Mouse (Mus musculus): ENCODE measurements around the gene Clec16a. TPM values are rescaled to one million over a fixed set of nuclear protein-coding genes. Genes with fewer than 3 reads are reported as not detected.
A peak's percentile ranks its signal among the peaks of the same experiment; 100 is the strongest.

Gene Clec16a
- polyA plus RNA-seq, 1 experiment from 2014 or later: 32.3 TPM

GRCm38 (mm10) chr16:10553858-10554257, 8.7 kb downstream of the Clec16a start:
- no peak overlapping the region for H3K27ac ChIP-seq (replicated peaks; ENCODE audit: low read depth, low read length)
- DNase-seq (ENCODE audit: low spot score) (no peak), ATAC-seq (ENCODE audit: insufficient number of reproducible peaks, low FRiP score, low TSS enrichment, low read depth) (no peak)
- no peak overlapping the region for H3K4me2 ChIP-seq (ENCODE audit: low read depth, severe bottlenecking)
- no peaks in the 10 kb centered on the region for H3K27me3 ChIP-seq (ENCODE audit: control insufficient read depth, insufficient read depth, low read length)
- no peaks in the 10 kb centered on the region for H3K9me3 ChIP-seq (ENCODE audit: control insufficient read depth, low read length)
- no peaks in the 10 kb centered on the region for H3K4me1 ChIP-seq (ENCODE audit: control insufficient read depth, insufficient read depth, low read length)
- H3K9ac ChIP-seq (ENCODE audit: low read length): no peak overlapping the region
- 90% methylated on average over 2 of the region's 2 CpGs for WGBS
- no peaks in the 10 kb centered on the region for H3K36me3 ChIP-seq (ENCODE audit: control insufficient read depth, insufficient read depth, low read length)
- H3K4me3 ChIP-seq (ENCODE audit: low read depth, low read length): no peak overlapping the region

GRCm38 (mm10) chr16:10559991-10560390, 14.9 kb downstream of the Clec16a start:
- Histone ChIP-seq H3K36me3 (ENCODE audit: control insufficient read depth, insufficient read depth, low read length) (no peaks in the 10 kb centered on the region), H3K4me1 (ENCODE audit: control insufficient read depth, insufficient read depth, low read length) (no peaks in the 10 kb centered on the region), H3K4me3 (ENCODE audit: low read depth, low read length) (no peak overlapping the region), H3K9ac (ENCODE audit: low read length) (no peak overlapping the region), H3K27ac (replicated peaks; ENCODE audit: low read depth, low read length) (no peak overlapping the region), H3K27me3 (ENCODE audit: control insufficient read depth, insufficient read depth, low read length) (no peaks in the 10 kb centered on the region), H3K9me3 (ENCODE audit: control insufficient read depth, low read length) (no peaks in the 10 kb centered on the region), H3K4me2 (ENCODE audit: low read depth, severe bottlenecking) (no peak overlapping the region)
- 96% methylated on average over 8 of the region's 8 CpGs for WGBS
- ATAC-seq (ENCODE audit: insufficient number of reproducible peaks, low FRiP score, low TSS enrichment, low read depth) (no peak), DNase-seq (ENCODE audit: low spot score) (no peak)

DNA sequence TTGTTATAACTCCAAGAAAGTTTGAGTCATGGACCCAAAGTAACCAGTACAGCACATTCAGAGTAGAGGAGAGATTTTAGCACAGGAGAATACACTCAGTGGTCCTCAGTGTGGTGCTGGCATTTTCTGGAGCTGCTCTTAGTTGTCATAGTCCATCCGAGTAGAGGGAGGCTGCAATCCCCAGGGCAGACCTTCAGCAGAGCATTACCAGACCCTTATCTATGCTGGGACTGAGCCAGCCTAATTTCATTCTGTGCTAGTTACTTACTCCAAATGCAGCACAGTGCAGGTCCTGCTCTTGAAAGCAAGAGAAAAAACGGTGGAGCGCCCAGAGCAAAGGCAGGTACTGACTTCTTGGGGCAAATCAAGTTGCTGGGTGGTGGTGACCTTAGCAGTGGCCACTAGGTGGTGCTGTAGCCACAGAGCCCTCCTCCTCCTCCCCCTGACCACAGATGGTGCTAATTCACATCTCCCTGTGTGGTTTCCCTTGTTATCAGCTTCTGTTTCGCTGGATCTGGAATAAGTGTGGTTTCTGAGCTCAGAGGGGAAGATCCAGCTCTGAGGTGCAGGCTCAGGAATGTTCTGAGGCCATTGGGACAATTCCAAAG, 20.2 kb downstream of the Clec16a start:
- DNase-seq (ENCODE audit: low spot score) (peak; percentile 84), ATAC-seq (ENCODE audit: insufficient number of reproducible peaks, low FRiP score, low TSS enrichment, low read depth) (no peak)
- 25% methylated on average over 4 of the region's 4 CpGs for WGBS
- 0 out of 2 replicates have a peak, but pooled peaks cover 2% of the 10 kb centered on the region for H3K36me3 ChIP-seq (ENCODE audit: control insufficient read depth, insufficient read depth, low read length)
- no peaks in the 10 kb centered on the region for H3K9me3 ChIP-seq (ENCODE audit: control insufficient read depth, low read length)
- no peak overlapping the region for H3K9ac ChIP-seq (ENCODE audit: low read length)
- H3K27ac ChIP-seq (replicated peaks; ENCODE audit: low read depth, low read length): no peak overlapping the region
- peaks cover 3% of the 10 kb centered on the region for H3K4me1 ChIP-seq (ENCODE audit: control insufficient read depth, insufficient read depth, low read length)
- H3K4me2 ChIP-seq (ENCODE audit: low read depth, severe bottlenecking): no peak overlapping the region
- no peaks in the 10 kb centered on the region for H3K27me3 ChIP-seq (ENCODE audit: control insufficient read depth, insufficient read depth, low read length)
- no peak overlapping the region for H3K4me3 ChIP-seq (ENCODE audit: low read depth, low read length)

GRCm38 (mm10) chr16:10567153-10567552, 22.0 kb downstream of the Clec16a start:
- Histone ChIP-seq H3K9ac (ENCODE audit: low read length) (no peak overlapping the region), H3K4me2 (ENCODE audit: low read depth, severe bottlenecking) (no peak overlapping the region), H3K36me3 (ENCODE audit: control insufficient read depth, insufficient read depth, low read length) (0 out of 2 replicates have a peak, but pooled peaks cover 2% of the 10 kb centered on the region), H3K27ac (replicated peaks; ENCODE audit: low read depth, low read length) (no peak overlapping the region), H3K4me3 (ENCODE audit: low read depth, low read length) (no peak overlapping the region), H3K27me3 (ENCODE audit: control insufficient read depth, insufficient read depth, low read length) (no peaks in the 10 kb centered on the region), H3K9me3 (ENCODE audit: control insufficient read depth, low read length) (no peaks in the 10 kb centered on the region), H3K4me1 (ENCODE audit: control insufficient read depth, insufficient read depth, low read length) (peaks cover 3% of the 10 kb centered on the region)
- ATAC-seq (ENCODE audit: insufficient number of reproducible peaks, low FRiP score, low TSS enrichment, low read depth) (no peak), DNase-seq (ENCODE audit: low spot score) (no peak)
- 89% methylated on average over 4 of the region's 4 CpGs for WGBS

DNA sequence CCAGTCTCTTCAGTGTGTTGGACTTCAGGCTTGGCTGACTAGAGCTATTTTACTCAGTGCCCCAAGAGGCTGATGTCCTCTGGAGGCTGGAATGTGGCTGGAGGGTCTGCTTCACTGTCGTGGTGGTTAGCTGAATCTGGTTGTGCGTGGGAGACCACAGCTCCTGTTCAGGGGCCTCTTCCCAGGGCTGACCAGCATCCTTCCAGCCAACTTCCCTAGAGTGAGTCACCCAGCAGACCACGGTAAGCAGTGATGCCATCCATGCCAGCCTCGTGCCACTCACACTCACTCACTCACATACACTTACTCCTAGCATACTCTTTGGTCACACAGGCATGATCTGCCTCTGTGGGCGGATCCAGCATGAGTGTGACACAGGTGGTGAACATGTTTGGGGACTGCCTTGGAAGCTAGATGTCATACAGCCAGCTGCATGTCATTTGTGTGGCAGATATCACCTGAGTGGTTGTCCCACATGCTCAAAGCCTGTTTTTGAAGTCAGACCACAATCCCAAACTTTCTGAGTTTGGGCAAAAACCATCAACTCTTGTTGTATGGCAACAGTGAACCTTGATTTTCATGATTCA, 24.8 kb downstream of the Clec16a start:
- Histone ChIP-seq H3K27ac (replicated peaks; ENCODE audit: low read depth, low read length) (no peak overlapping the region), H3K9me3 (ENCODE audit: control insufficient read depth, low read length) (no peaks in the 10 kb centered on the region), H3K36me3 (ENCODE audit: control insufficient read depth, insufficient read depth, low read length) (peaks cover 2% of the 10 kb centered on the region; the same call in 1 of the 2 replicates), H3K27me3 (ENCODE audit: control insufficient read depth, insufficient read depth, low read length) (no peaks in the 10 kb centered on the region), H3K4me1 (ENCODE audit: control insufficient read depth, insufficient read depth, low read length) (peaks cover 3% of the 10 kb centered on the region), H3K4me2 (ENCODE audit: low read depth, severe bottlenecking) (no peak overlapping the region), H3K9ac (ENCODE audit: low read length) (no peak overlapping the region), H3K4me3 (ENCODE audit: low read depth, low read length) (no peak overlapping the region)
- ATAC-seq (ENCODE audit: insufficient number of reproducible peaks, low FRiP score, low TSS enrichment, low read depth) (no peak), DNase-seq (ENCODE audit: low spot score) (no peak)
- 92% methylated on average over 5 of the region's 5 CpGs for WGBS

GRCm38 (mm10) chr16:10570708-10571107, 25.6 kb downstream of the Clec16a start:
- WGBS: 75% methylated on average over 1 of the region's 1 CpGs
- no peak for DNase-seq (ENCODE audit: low spot score)
- H3K4me1 ChIP-seq (ENCODE audit: control insufficient read depth, insufficient read depth, low read length): peaks cover 1% of the 10 kb centered on the region
- H3K4me2 ChIP-seq (ENCODE audit: low read depth, severe bottlenecking): no peak overlapping the region
- no peak for ATAC-seq (ENCODE audit: insufficient number of reproducible peaks, low FRiP score, low TSS enrichment, low read depth)
- no peaks in the 10 kb centered on the region for H3K9me3 ChIP-seq (ENCODE audit: control insufficient read depth, low read length)
- no peaks in the 10 kb centered on the region for H3K27me3 ChIP-seq (ENCODE audit: control insufficient read depth, insufficient read depth, low read length)
- peaks cover 2% of the 10 kb centered on the region; the same call in 1 of the 2 replicates for H3K36me3 ChIP-seq (ENCODE audit: control insufficient read depth, insufficient read depth, low read length)
- H3K9ac ChIP-seq (ENCODE audit: low read length): no peak overlapping the region
- H3K4me3 ChIP-seq (ENCODE audit: low read depth, low read length): no peak overlapping the region
- H3K27ac ChIP-seq (replicated peaks; ENCODE audit: low read depth, low read length): no peak overlapping the region

GRCm38 (mm10) chr16:10571820-10572219, 26.7 kb downstream of the Clec16a start:
- Histone ChIP-seq H3K4me3 (ENCODE audit: low read depth, low read length) (no peak overlapping the region), H3K4me1 (ENCODE audit: control insufficient read depth, insufficient read depth, low read length) (no peaks in the 10 kb centered on the region), H3K4me2 (ENCODE audit: low read depth, severe bottlenecking) (no peak overlapping the region), H3K36me3 (ENCODE audit: control insufficient read depth, insufficient read depth, low read length) (peaks cover 2% of the 10 kb centered on the region; the same call in 1 of the 2 replicates), H3K27me3 (ENCODE audit: control insufficient read depth, insufficient read depth, low read length) (no peaks in the 10 kb centered on the region), H3K27ac (replicated peaks; ENCODE audit: low read depth, low read length) (no peak overlapping the region), H3K9ac (ENCODE audit: low read length) (no peak overlapping the region), H3K9me3 (ENCODE audit: control insufficient read depth, low read length) (no peaks in the 10 kb centered on the region)
- DNase-seq (ENCODE audit: low spot score) (peak; percentile 34), ATAC-seq (ENCODE audit: insufficient number of reproducible peaks, low FRiP score, low TSS enrichment, low read depth) (no peak)
- 44% methylated on average over 2 of the region's 2 CpGs for WGBS

DNA sequence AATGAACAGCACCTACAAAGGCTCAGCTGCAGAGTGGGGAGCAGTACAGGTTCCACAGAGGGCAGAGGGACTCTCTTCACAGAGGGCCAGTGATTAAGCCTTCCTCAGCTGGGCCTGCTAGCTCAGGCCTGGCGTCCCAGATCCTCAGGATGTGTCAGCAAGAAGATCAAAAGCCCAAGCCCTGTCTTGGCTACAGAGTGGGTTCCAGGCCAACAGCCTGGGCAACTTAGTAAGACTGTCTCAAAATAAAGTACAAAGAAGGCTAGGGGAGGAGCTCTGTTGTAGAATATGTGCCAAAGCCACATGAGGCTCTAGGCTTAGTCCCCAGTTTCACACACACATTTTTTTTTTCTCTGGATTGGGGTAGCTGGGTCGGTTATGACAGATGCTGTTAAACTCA, 29.8 kb downstream of the Clec16a start:
- Histone ChIP-seq H3K4me3 (ENCODE audit: low read depth, low read length) (no peak overlapping the region), H3K9ac (ENCODE audit: low read length) (no peak overlapping the region), H3K36me3 (ENCODE audit: control insufficient read depth, insufficient read depth, low read length) (no peaks in the 10 kb centered on the region; the same call in 1 of the 2 replicates), H3K4me2 (ENCODE audit: low read depth, severe bottlenecking) (no peak overlapping the region), H3K4me1 (ENCODE audit: control insufficient read depth, insufficient read depth, low read length) (no peaks in the 10 kb centered on the region), H3K27me3 (ENCODE audit: control insufficient read depth, insufficient read depth, low read length) (no peaks in the 10 kb centered on the region), H3K9me3 (ENCODE audit: control insufficient read depth, low read length) (no peaks in the 10 kb centered on the region), H3K27ac (replicated peaks; ENCODE audit: low read depth, low read length) (no peak overlapping the region)
- ATAC-seq (ENCODE audit: insufficient number of reproducible peaks, low FRiP score, low TSS enrichment, low read depth) (no peak), DNase-seq (ENCODE audit: low spot score) (no peak)
- WGBS: 62% methylated on average over 2 of the region's 2 CpGs
